Mouse (Mus musculus): ENCODE data around the gene Trak1.
"Not testable (repeated sequence)": the region's sequence is repeated elsewhere in the genome, so short reads cannot be mapped to it uniquely, and the experiment has no call there.

The Trak1 gene

DNA sequence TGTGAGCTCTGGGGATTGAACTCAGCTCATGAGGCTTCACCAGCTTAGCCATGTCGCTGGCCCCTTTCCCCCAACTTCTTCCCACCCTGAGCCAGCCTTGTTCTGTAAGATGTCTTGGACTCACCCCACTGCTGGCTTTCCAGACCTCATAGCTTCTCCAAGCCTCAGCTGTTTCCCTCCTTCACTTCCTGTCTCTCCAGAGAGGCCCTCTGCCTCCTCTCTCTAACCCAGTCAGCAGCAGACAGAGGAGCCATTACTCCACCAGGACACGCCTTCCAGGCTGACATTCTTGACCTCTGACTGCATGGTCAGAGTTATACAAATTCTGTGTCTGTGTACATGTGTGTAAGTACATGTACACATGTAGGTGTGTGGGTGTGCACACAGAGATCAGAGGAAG is 23.1 kb downstream of the Trak1 start:
- DNase-seq, result no peak

DNA sequence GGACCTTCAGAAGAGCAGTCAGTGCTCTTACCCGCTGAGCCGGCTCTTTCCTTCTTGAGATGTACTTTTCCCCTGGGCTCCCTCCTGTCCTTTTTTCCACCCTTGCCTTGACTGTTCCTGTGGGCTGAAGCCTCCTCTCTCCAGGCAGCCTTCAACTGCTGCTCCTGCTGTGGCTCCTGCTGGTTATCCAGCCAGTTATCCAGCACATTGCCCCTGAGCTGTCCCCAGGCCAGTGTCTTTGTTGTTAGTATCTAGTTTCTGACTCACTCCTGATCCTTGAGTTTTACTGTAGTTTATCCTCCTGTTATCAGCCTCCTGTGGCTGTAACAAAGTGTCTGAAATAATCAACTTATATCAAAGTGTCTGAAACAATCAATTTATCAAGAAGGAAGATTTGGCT is 23.8 kb downstream of the Trak1 start:
- DNase-seq, result no peak

DNA sequence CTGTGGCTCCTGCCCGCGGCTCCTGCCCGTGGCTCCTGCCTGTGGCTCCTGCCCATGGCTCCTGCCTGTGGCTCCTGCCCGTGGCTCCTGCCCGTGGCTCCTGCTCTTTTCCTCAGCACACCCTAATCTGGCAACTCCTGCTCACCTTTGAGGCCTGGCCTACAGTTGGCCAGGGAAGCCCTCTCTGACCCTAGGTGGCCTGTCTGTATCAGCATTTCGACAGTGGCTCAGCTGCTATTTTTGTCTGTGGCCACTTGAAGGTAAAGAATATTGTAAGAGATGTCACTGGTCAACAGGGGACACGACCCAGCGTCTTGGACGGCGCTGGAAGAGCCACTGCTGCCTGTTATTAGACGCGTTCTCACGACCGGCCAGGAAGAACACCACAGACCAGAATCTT is 24.7 kb downstream of the Trak1 start:
- DNase-seq, result no peak

DNA sequence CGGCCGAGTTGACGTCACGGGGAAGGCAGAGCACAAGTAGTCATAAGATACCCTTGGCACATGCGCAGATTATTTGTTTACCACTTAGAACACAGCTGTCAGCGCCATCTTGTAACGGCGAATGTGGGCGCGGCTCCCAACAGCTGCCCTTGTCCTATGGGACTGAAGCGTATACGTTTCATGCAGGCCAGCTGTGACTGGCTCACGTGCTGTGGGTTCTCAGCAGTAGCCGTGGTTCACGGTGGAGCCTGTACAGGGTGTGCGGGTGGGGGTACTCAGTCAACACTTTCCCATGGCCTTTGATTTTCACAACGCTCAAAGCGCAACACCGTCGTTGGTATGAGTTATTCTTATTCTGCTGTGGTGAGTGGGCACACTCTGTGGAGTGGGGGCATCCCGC is 31.0 kb downstream of the Trak1 start:
- DNase-seq, result not testable (repeated sequence)

DNA sequence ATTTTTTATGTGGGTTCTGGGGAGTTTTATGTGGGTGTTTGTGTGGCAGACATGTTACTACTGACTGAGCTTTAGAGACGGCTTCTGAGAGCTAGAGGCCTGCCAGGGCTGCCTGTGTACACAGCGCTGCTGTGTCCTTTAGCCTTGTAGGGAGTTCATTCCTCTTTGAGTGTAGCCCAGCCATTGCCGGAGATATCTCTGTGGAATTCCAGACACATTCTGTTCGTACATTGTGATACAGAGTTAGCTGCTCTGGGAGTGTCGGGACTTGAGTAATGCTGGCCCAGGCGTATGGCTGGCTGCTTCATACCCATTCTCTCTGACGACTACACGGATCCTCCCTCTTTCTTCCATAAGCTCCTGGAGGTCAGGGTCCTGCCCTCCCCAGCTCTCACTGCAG is 31.9 kb downstream of the Trak1 start:
- no peak for DNase-seq

DNA sequence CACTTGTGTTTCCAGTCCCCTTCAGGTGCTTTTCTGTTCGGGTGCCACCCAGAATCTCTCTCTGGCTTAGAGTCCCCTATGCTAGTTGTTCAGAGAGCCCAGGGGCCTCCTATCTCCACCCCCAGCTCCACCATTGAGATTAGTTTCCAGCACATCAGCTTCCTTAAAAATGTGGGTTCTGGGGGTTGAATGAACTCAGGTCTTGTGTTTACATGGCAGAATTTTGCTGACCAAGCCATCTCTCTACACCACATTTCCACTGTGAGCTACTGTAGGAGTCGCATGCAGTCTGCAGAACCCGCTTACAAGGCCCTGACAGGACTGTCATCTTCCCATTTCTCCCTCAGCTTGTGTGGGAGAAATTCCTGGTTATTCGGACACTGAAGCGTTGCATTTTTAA is 32.8 kb downstream of the Trak1 start:
- DNase-seq, result no peak

DNA sequence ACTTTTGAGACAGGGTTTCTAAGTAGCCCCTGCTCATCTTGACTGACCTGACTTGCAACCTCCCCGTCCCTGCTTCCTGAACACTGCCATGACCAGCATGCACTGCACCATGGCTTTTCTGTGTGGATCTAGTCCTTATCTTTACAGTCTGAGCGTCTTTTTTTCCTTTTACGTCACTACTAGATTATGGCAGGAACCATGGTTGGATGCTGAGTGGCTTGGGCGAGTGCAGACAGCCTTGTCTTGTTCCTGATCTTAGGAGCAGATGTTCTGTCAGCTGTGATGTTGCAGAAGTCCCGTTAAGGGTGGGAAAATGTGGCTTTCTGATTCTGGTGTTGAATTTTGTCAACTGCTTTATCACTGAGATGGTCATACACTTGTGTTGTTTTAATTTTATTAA is 34.1 kb downstream of the Trak1 start:
- peak; percentile 23 to 34 for DNase-seq

DNA sequence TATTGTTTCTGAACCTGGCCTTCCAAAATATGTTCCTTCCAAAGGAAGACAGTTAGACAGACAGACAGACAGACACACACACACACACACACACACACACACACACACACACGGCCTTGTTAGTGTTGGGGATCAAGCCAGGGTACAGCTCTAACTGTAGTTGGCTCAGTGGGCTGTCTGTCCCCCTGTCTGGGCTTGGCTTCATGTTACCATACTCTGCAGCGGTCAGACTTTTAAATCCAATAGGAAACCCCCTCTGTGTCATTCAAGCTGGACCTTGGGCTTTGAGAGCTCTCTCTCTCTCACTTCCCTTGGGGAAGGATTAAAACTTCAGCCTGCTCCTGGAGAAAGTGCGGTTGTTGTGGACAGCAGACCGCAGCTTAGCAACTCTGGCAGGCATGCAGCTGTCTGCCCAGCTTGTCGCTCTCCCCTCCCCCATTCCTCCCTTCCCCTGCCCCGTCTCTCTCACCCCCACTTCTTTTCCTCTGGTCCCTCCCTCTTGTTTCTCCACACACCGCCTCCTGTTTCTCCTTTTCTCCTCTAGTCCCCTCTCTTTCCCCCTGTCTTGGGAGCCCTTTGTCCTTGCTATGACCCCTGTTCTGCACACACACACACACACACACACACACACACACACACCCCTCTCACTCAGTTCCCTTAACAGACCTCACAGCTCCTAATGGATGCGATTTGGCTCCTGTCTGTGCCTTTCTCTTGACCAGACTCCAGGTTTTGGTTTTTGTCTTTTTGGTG is 34.8 kb downstream of the Trak1 start:
- peak; percentile 28 to 40 for DNase-seq

DNA sequence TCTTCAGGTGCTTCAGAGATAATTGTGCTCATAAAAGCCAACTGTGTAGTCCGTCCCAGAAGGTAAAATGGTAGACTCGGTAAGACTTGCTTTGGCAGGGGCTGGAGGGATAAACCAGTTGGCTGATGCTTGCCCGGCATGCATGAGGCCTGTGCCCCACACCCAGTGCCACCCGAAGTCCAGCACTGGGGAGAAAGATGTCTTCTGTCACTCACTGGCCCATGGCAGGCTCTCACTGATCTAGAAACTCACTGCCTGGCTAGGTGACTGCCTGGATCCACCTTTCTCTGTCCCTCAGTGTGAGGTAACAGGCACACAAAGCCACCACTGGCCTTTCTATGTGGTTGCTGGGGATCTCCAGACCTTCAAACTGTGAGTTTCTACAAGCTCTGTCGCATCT is 36.3 kb downstream of the Trak1 start:
- no peak for DNase-seq

DNA sequence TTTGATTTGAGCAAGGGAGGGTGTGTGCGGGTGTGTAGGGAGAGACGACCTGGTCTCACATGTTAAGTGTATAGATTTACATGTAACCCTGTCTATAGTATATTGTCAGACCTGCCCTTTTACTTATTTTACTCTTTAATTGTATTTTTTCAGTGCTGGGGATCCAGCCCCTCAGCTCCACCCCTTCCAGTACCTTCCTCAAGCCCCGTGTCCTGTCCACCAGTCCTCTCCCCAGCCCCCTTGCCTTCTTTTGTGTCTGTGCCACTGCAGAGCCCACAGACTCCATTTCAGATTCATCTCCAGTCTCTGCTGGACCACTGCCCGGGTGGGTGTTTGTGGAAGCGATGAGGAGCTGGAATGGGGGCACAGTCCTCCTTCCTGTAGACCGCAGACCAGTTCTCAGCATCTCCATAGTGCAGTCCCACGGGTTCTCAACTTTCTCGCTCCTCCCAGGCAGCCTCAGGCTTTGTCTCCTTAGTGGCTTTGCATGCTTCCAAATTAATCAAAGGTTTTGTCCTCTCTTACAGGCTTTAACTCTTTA is 37.1 kb downstream of the Trak1 start:
- DNase-seq, result no peak

DNA sequence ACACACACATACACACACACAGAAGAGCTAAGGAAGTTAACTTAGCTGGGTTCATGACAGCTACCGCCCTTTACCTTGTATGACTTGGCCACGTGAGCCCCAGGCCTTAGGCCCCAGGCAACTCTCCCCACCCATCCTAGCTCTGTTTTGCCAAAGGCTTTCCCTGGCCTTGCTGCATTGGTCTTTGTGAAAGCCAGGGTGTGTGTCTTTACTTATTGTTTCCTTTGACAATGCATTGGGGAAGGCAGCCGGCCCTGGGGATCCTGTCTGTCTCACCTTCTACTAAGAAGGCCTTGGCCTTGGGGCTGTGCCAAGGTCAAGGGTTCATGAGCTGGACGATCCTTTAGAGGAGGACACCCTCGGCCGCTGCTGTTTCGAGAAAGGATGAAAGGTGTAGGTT is 38.3 kb downstream of the Trak1 start:
- no peak for DNase-seq

DNA sequence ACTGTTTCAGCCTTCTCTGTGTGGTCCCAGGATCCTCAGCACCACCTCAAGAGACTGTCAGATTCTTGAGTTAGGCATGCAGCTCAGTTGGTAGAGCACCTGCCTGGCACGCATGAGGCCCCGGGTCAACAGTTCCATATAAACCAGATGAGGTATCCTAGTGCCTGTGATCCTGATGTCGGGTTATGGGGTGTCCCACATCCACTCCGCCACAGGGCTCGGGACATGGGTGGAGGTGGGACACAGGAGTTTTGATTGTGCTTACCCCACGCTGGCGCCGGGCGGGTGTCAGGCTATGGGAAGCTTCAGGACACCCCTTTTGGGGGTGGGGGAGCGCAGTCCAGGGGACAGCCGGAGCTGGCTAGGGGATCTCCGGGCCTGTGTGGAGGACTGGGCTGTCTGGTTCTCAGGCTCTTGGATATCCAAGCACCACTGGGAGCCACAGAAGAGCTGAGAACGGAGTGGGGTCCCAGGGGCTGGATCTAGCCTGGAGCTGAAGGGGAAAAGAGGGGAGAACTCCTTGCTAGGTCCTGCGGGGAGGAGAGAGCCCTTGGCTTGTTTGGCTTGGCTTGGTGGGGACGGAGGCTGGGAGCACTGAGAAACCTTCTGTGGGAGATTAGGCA is 39.1 kb downstream of the Trak1 start:
- no peak for DNase-seq

DNA sequence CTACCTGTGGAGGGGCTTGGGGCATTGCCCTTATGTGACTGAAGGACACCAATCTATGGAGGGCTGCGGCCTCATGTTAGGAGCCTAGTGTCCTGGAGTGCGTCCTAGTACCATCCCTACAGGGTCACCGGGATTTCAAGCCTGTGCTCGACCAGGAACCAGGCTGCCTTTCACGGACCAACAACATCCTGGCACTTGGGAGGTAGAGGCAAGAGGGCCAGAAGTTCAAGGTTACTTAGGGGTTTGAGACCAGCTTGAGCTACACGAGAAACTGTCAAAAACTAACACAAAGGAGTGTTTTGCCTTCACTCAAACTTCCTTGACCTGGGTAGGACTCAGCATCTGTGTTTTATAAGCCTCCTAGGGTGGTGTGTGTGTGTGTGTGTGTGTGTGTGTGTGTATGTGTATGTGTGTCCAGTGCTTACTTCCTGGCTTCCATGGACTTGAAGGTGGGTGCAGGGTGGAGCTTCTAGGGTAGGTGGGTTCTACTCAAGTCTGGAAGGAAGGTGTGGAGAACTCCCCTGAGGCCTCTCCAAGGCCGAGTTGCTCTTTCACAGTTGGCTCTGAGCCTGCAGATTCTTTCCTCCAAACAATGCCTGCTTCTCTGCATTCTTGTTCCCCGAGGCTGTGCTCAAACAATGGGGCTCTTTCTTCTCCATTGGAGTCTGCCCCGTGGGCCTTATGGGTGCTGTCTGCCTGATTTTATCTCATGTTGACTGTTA is 40.1 kb downstream of the Trak1 start:
- no peak for DNase-seq

DNA sequence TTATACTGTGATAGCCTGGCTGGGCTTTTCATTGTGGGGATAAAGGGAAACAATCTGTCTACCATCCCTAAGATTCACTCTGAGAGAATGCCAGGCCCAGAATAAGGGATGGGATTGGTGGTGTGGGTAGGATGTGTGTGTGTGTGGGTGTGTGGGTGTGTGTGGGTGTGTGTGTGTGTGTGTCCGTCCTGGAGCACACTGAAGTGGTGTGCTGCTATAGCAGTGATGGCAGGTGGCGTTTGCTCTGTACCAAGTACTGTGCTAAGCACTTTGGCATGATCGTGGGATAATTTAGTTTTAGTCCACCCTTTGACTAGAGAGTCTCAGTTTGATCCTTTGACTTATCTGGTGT is 40.6 kb downstream of the Trak1 start:
- DNase-seq, result no peak

DNA sequence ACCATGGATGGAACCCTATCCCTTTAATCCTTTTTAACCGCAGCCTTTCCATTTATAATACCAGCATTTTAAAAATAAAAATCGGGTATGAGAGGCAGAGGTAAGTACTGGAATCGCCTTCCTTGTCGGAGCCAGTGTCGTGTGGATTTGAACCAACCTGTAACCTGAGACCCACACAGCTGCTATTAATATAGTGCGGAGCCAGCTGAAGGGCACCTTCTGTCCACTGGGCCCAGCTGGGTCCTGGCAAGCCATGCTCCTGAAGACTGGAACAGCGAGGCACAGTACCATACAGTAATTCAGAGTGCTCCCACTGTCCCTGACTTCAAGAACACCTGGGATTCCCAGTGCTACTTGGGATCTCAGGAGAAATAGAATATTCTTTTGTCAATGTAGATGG is 44.5 kb downstream of the Trak1 start:
- DNase-seq, result no peak

DNA sequence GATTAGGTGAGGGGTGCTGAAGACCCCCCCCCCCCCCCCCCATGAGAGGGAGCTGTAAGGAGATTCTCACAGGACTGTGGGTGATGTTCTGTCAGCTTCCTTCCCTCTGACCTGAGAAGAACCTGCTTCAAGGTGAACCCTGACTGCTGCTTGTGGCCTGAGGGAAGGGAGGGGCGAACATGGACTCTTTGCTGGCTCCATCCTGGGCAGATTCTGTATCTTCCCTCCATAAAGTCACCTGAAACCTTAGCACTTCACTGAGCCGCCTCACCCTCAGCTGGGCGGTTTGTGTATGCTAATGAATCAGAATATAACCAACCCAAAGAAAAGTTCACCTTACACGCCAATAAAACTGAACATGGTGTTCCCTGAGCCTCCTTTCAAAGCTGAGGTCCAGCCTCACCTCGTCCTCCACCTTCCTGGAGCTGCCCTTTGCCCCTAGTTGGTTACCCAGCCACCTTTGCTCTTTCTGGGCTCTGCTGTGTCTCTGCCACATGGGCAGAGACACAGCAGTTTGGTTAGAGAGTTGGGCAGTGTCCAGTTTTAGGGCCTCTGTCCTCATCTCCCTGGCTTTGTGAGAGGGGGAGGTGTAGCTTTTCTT is 45.3 kb downstream of the Trak1 start:
- DNase-seq, result no peak

DNA sequence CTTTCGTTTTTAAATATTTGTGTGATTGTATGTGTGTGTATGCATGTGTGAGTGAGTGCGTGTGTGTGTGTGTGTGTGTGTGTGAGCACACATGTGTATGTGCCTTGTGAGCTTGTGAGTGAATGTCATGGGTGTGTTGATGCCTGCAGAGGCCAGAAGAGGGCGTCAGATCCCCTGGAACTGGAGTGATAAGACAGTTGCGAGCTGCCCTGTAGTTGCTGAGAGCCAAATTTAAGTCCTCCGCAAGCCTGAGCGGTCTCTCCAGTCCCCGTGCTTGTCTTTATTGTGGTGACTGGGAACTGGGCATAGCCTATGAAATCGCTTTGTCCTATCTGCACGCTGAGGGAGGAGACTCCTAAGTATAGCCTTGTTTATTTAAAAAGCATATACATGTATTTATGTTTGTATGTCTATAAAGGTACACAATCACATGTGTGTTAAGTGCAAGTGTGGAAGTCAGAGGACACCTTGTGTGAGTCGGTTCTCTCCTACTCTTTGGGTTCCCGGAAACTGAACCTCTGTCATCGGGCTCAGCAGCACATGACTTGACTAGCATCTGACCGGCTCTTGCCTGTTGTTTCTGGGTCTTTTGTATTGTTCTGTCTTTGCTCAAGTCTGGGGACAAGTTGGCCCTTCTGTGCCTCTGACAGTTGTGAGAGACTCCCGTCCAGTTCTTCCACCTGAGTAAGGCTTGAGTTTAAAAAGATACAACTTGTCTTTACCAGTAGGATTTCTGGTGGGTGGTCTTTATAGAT is 46.0 kb downstream of the Trak1 start:
- DNase-seq, result no peak

DNA sequence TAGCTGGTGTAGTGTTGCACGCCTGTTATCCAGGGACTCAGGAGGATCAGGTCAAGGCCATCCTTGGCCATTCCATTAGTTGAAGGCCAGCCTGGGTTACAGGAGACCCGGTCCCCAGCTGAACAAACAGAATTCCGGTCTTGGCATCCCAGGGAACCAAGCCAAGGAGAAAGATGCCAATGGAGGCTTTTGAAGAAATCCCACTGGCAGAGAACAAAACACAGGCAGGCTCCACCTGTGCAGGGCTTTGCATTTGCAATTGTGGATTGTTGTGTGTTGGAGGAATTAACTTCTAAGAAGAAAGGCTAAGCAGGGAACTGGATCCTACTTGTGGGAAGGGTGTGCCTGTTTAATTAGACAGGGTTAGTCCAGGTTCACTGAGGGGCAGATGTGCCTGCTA is 47.0 kb downstream of the Trak1 start:
- DNase-seq, result no peak

DNA sequence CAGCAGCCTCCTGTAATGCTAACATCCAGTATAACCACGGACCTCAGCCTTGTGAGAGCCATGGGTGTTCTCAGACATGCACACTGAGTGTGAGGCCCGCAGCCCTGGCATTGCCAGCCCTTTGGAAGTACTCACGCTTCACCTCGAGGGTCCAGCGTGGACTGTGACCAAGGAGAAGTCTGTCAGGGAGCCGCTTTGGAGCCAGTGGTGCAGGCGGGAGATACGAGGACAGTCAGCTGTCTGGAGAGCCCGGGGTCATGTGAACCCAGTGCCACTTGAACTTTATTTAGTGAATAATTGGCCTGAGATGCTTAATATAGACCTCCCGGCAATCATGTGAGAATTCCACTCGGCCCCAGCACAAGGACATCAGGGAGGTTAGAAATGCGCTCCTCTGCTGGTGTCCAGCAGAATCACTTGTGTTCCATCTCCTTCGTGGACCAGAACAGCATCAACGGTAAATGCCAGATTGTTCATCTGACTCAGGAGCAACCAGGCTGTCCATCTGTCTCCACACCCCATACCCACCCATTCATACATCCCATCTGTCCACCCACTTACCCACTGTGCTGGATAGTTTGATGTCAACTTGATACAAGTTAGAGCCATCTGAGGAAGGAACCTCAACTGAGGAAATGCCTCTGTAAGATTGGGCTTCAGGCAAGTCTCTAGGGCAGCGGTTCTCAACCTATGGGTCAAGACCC is 48.3 kb downstream of the Trak1 start:
- no peak for DNase-seq

DNA sequence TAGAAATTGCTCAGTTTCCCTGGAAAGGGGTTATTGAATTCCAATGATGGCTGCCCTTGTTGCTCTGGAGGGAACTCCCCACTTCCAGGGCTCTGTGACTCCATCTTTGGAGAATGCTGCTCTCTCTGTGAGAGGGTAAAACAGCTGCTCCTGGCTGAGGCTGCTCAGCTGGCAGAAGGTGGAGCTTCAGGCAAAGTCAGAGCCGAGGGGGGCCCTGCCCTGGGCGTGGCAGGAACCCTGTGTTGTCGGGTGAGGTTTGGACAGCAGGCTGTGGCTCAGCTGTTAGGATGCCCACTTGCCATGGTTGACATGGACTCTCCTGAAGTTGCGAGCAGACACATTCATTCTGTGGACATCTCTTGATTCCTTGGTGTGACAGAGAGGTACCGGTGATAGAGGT is 49.3 kb downstream of the Trak1 start:
- DNase-seq, result no peak

DNA sequence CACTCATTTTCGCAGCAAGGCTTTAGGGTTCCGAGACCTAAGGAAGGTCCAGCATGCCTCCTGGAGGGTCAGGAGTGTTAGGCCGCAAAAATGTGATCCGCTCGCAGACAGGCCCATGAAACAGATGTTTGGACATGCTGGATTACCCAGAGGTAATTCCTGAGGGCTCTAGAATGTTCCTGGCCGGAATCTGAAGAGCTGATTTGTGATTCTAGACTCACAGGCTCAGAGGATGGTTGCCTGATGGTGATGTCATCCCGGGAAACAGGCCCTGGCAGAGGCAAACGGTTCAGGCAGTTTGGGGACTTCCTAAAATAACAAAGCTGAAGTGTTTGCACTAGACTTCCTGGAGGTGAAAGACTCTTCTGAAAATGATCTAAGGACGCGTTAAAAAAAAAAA is 50.7 kb downstream of the Trak1 start:
- no peak for DNase-seq

DNA sequence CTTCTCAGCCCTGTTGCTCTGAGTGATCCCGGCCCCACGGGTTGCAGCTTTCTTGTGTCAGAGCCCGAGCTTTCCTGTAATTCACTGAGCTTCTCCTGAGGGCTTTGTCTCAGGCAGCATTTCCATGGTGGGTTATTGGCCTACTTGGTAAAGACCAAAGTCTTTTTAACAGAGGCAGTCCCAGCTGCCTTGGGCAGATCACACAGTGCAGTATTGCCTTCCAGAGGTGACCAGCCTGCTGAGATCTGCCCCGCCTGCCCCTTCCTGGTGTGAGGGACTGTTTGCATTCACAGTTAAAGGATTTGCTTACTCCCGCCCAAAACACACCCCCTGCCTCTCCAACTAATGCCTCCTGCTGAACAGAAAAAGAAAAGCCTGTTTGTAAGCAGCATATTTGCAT is 51.2 kb downstream of the Trak1 start:
- DNase-seq, result no peak

Data from B cell, adult 2 months (primary cell).